Mouse (Mus musculus) G1E (cell line): ENCODE measurements around the gene Has1.

Experiments used
- CTCF ChIP-seq: IDR thresholded peaks from 2 replicates; pipeline ENCODE4 v1.5.1; 2012; ENCODE audit warnings: low read depth, low read length, inconsistent platforms, mixed read lengths
- GATA1 ChIP-seq: IDR thresholded peaks from 2 replicates; pipeline ENCODE4 v1.6.1; 2012; ENCODE audit warnings: borderline replicate concordance, low read length, inconsistent platforms, mixed read lengths
- GATA2 ChIP-seq: IDR thresholded peaks from 2 replicates; pipeline ENCODE4 v1.6.1; 2012; ENCODE audit warnings: low read depth, low read length, inconsistent platforms, borderline replicate concordance
- POLR2AphosphoS5 ChIP-seq: IDR thresholded peaks from 2 replicates; pipeline ENCODE4 v1.6.1; 2012; ENCODE audit warnings: low read depth, low read length, inconsistent platforms; ENCODE audit not compliant: insufficient replicate concordance
- TAL1 ChIP-seq: conservative IDR thresholded peaks from 2 replicates; pipeline ENCODE4 v1.6.1; 2012; ENCODE audit warnings: low read depth, low read length, inconsistent platforms, mixed read lengths

DNA sequence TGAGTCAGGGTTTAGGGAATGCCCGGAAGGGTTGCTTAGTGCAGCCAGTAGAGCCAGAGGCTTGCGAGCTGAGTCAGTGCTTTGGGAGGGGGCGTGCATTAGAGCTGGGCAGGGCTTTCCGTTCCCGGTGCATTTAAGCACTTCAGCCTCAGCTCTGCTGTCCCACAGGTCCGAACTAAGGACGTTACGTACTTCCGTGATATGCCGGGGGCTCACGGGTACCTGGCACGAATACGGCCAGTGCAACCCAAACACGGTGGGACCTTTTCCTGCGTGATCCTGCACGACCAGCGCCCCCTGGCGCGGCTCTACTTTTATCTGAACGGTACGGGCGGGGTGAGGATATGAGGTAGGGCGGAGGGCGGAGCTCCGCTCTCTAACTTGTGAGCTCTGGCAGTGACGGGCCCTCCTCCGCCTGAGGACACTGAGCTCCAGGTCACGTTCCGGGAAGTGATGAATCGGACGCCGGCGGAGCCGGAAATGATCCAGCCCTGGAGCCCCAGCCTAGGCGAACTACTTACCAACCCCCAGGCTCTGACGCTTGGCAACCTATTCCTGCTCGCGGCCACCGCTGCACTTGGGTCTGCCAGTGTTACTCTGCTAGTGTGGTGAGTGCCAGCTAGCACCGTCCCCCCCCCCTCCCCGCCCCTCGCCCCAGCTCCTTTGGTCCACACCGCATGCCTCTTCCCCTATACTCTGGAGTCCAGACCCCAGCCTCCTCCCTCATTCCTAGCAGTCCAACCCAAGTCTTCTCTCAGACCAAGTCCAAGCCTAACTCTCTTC lies 16.9 kb downstream of the Has1 start:
- TF ChIP-seq CTCF (0 out of 2 replicates have a peak, but pooled peaks have one; percentile 22), GATA1 (no peak), TAL1 (no peak), POLR2AphosphoS5 (no peak), GATA2 (no peak)
